Mouse (Mus musculus) ES-Bruce4 (cell line): Measurements from ENCODE around the gene Rpl7a.

ENCODE experiments used
- CTCF ChIP-seq: IDR thresholded peaks from one replicate; pipeline ENCODE4 v1.8.1; 2011; ENCODE audit warnings: low read depth, low read length
- EP300 ChIP-seq: IDR thresholded peaks from 2 replicates; pipeline ENCODE4 v1.6.1; 2011; ENCODE audit warnings: low read depth, low read length; ENCODE audit not compliant: insufficient read depth

- TF ChIP-seq CTCF, result no peak
- no peak for TF ChIP-seq EP300
Measured at GRCm38 (mm10) chr2:26908710-26909386, 1.7 kb upstream of the Rpl7a start.
